ENCODE assay signal across 12 mouse cellular contexts in the genomic region with DNA sequence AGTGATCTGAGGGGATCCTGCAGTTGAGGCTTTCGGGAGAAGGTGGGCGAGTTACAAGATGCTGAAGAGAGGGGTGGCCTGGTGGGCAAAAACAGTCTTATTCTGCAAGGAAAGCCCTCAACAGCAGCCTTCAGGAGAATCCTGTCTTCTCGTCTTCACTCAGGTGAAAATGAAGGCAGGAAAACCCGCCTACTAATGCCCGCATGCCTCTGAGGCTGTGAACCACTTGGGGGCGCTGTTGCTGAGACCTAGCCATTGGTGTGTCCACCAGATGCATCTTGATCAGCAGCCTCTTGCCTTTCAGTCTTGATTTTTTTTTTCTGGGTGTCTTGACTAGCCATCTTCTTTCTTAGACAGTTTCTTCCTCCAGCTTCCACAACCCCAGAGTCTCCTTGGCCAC.
DNase-seq lines count a peak whose midpoint lies in the region; ATAC-seq and TF ChIP-seq lines count a peak whose summit lies in the region.
"Had no signal": no experiment of that assay in that cellular context is flagged by ENCODE, and none has a peak within 500 bp of the region (broad histone marks: within the 10 kb centered on the region; RNA-seq: fewer than 3 reads in every experiment).

No protein-coding gene starts in this region.

- H3K9me3 ChIP-seq in intestine, postnatal 0 days (ENCODE audit: control insufficient read depth), result no peaks in the 10 kb centered on the region
- no peaks in the 10 kb centered on the region for H3K9me3 ChIP-seq in intestine, embryonic 15.5 days
- H3K9me3 ChIP-seq: hindbrain, embryonic 10.5 days; limb, embryonic 15.5 days had no signal

- TF ChIP-seq POLR2A in small intestine, adult 2 months (IDR thresholded peaks at IDR 0.05; ENCODE audit: low read depth, low read length), result no peak

- H3K4me1 ChIP-seq in intestine, postnatal 0 days (replicated peaks; ENCODE audit: control insufficient read depth, insufficient read depth, low read length), result peaks cover 10% of the 10 kb centered on the region; the same call in 1 of the 2 replicates
- peaks cover 24% of the 10 kb centered on the region for H3K4me1 ChIP-seq in intestine, embryonic 15.5 days (replicated peaks)
- H3K4me1 ChIP-seq in small intestine, adult 2 months (ENCODE audit: control insufficient read depth, insufficient read depth, insufficient read length, low read length), result peaks cover 7% of the 10 kb centered on the region; the same call in 1 of the 2 replicates

- H3K4me3 ChIP-seq in intestine, postnatal 0 days (ENCODE audit: low read depth, low read length), result no peak overlapping the region
- no peak overlapping the region for H3K4me3 ChIP-seq in intestine, embryonic 15.5 days (replicated peaks)
- H3K4me3 ChIP-seq in small intestine, adult 2 months (ENCODE audit: low read depth, low read length), result no peak overlapping the region
- H3K4me3 ChIP-seq: hindbrain, embryonic 10.5 days; limb, embryonic 15.5 days had no signal

- DNase-seq in CD4-positive, CD25-positive, alpha-beta regulatory T cell, adult 2 months (ENCODE audit: low read depth, low spot score), result peak; percentile 4
- peak; percentile 8 for DNase-seq in thymus, postnatal 14 days
- no peak for DNase-seq in thymus, postnatal 36 days
- DNase-seq in kidney, postnatal 10 days, result no peak
- DNase-seq: cerebellum, adult 18-20 months; embryo, embryonic 11 days had no signal

- no peak overlapping the region for H3K27ac ChIP-seq in intestine, postnatal 0 days (ENCODE audit: low read depth, low read length)
- no peak overlapping the region for H3K27ac ChIP-seq in intestine, embryonic 15.5 days
- no peak overlapping the region for H3K27ac ChIP-seq in small intestine, adult 2 months (ENCODE audit: insufficient read depth, low read depth, low read length)
- H3K27ac ChIP-seq: hindbrain, embryonic 10.5 days; limb, embryonic 15.5 days had no signal

- no peak for ATAC-seq in CD4-positive, CD25-positive, alpha-beta regulatory T cell, adult 4 months
- ATAC-seq in intestine, postnatal 0 days, result no peak
- no peak for ATAC-seq in intestine, embryonic 15.5 days

- H3K9ac ChIP-seq in intestine, postnatal 0 days (ENCODE audit: low read depth, low read length), result no peak overlapping the region
- no peak overlapping the region for H3K9ac ChIP-seq in intestine, embryonic 15.5 days
- H3K9ac ChIP-seq: limb, embryonic 15.5 days had no signal

- 75% methylated on average over 6 of the region's 6 CpGs for WGBS in intestine, postnatal 0 days
- 75% methylated on average over 6 of the region's 6 CpGs for WGBS in intestine, embryonic 15.5 days
- WGBS in small intestine, adult 2 months, result 80% methylated on average over 6 of the region's 6 CpGs

- no peaks in the 10 kb centered on the region for H3K36me3 ChIP-seq in intestine, postnatal 0 days (ENCODE audit: control insufficient read depth, insufficient read depth)
- H3K36me3 ChIP-seq in intestine, embryonic 15.5 days, result no peaks in the 10 kb centered on the region
- no peaks in the 10 kb centered on the region for H3K36me3 ChIP-seq in small intestine, adult 2 months (ENCODE audit: control insufficient read depth, insufficient read depth, low read length)
- H3K36me3 ChIP-seq: hindbrain, embryonic 10.5 days; limb, embryonic 15.5 days had no signal

- peak; percentile 54 for TF ChIP-seq CTCF in intestine, postnatal 0 days (IDR thresholded peaks at IDR 0.05; ENCODE audit: low read depth)
- TF ChIP-seq CTCF in small intestine, adult 2 months (IDR thresholded peaks at IDR 0.05; ENCODE audit: extremely low read depth, insufficient read length, insufficient replicate concordance, low read depth, low read length), result peak; percentile 30; the same call in 1 of the 2 replicates

- H3K27me3 ChIP-seq in intestine, postnatal 0 days (replicated peaks; ENCODE audit: control insufficient read depth, insufficient read depth, low read length), result no peaks in the 10 kb centered on the region
- no peaks in the 10 kb centered on the region for H3K27me3 ChIP-seq in intestine, embryonic 15.5 days (replicated peaks)
- H3K27me3 ChIP-seq in small intestine, adult 2 months (ENCODE audit: control insufficient read depth, insufficient read depth, low read length), result no peaks in the 10 kb centered on the region
- H3K27me3 ChIP-seq: limb, embryonic 15.5 days had no signal

- H3K4me2 ChIP-seq in intestine, postnatal 0 days (replicated peaks; ENCODE audit: low read depth), result no peak overlapping the region
- H3K4me2 ChIP-seq in intestine, embryonic 15.5 days (replicated peaks), result no peak overlapping the region
- H3K4me2 ChIP-seq: limb, embryonic 15.5 days had no signal

Comparison
In these comparisons a context has a peak if more than half of its experiments do, and no peak if none do; other contexts are left out.
1. DNase-seq: peak in CD4-positive, CD25-positive, alpha-beta regulatory T cell, adult 2 months (single experiment) and thymus, postnatal 14 days (single experiment); none in thymus, postnatal 36 days (0 of 2) and kidney, postnatal 10 days (single experiment).